Mouse (Mus musculus) adrenal gland, postnatal 4 days (tissue): ENCODE results near the gene Rbl2. TPM values are rescaled to one million over a fixed set of nuclear protein-coding genes. Genes with fewer than 3 reads are reported as not detected.

ENCODE experiments used
- DNase-seq, 2 experiments: peaks; one replicate each; pipeline ENCODE4 v3.0.0; 2021 to 2022; ENCODE audit warnings: low spot score in 2 of 2, mixed read lengths in 2 of 2
- total RNA-seq, 2 experiments: library from RNA; stranded (reverse); gene quantifications; 2 replicates each; pipeline ENCODE4 v1.2.3; 2021

Rbl2 gene
- total RNA-seq, 2 experiments from 2014 or later: 36.9 to 37.6 TPM

DNA sequence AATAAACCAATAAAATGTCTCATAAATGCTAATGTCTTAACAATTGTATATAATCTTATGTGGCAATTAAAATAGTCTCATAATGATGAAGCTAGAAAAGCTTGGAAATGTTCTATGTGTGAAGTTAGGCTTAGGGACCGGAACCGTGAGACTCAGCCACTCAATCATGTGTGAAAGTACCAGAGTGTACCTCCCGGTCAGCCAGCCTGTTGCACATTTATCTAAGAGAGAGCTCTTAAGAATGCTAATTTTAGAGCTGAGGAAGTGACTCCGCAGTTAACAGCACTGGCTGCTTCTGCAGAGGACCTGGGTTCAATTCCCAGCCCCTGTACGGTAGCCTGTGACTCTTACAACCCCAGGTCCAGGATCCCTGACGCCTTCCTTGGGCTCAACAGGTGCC lies 28.2 kb downstream of the Rbl2 start:
- DNase-seq: no peak

DNA sequence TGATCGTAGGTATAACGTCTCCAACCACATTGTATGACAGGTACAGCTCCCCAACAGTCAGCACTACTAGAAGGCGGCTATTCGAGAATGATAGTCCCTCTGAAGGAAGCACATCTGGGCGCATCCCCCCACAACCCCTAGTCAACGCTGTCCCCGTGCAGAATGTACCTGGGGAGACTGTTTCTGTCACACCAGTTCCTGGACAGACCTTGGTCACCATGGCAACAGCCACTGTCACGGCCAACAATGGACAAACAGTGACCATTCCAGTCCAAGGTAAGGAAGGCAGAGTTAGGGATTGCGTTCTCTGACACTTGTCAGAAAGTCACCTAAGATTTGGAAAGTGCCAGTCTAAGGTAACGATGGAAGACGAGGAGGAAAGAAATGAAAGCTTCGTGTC lies 36.4 kb downstream of the Rbl2 start:
- DNase-seq: no peak

DNA sequence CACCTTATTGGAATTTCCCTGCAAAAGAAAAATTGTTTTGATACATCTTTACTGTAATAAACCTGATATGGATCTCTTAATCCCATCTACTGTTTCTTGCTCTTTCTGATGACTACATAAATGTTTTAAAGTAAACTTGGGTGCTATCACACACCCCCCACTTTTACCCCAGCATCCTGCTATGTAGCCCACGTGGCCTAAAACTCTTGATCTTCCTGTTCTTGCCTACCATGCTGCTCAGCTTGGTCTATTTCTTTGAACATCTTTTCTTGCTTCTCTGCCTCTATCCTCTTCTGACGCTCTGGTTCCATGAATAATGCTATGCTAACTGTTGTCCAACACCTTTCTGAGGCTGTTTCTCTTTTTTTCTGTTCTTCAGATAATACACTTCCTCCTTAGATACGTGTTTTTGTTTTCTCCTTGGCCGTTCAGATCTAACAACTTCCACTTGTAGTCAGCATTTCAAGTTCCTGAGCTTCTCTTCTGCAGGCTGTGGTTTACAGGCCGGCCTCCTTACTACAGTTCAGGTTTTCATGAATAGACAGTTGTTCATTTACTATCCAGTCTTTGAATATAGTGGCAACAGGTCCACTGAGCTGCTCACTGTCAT lies 42.1 kb downstream of the Rbl2 start:
- DNase-seq: no peak

DNA sequence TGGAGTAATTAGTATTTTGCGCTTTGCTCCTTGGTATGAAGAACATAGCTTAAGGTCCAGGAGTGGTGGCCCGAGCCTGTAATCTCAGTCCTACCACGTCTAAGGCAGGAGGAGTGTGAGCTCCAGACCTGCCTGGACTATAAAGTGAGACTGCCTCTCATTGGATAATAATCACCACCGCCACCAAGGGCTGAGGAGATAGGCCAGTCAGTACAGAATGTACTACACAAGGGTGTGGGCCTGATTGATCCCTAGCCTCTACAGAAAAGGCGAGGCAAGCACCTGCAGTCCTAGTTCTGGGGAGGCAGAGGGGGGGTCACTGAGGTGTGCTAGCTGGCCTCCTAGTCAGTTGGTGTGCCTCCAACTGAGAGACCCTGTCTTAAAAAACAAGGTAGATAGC lies 44.6 kb downstream of the Rbl2 start:
- DNase-seq: no peak

DNA sequence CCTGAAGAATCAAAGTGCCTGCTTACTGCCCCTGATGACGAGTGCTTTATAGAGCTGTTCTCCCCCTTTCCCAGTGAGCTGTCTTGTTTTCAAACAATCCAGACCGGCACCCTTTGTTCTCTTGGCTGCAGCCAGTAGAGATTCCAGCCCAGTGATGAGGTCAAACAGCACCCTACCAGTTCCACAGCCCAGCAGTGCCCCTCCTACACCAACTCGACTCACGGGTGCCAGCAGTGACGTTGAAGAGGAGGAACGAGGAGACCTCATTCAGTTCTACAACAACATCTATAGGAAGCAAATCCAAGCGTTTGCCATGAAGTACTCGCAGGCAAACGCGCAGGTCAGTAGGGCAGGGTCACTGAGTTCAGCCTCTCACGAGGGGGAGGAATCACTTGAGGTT lies 45.1 kb downstream of the Rbl2 start:
- no peak for DNase-seq

DNA sequence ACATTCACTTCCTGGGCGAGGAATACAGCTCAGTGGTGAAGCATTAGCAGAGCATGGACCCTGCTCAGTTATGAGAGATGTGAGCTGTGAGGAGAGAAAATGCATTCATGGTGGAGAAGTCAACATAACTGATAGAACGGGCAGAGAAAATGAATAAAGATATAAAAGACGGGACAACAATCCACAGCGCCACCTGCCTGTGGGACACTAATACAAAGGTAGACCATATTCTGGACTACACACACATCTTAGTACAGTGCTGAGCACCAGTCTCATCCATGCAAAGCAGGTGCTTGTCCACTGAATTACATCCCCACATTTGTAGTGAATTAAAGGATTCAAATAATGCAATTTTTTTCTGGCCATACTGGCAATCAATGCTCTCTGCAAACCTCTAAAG lies 47.7 kb downstream of the Rbl2 start:
- DNase-seq: no peak

DNA sequence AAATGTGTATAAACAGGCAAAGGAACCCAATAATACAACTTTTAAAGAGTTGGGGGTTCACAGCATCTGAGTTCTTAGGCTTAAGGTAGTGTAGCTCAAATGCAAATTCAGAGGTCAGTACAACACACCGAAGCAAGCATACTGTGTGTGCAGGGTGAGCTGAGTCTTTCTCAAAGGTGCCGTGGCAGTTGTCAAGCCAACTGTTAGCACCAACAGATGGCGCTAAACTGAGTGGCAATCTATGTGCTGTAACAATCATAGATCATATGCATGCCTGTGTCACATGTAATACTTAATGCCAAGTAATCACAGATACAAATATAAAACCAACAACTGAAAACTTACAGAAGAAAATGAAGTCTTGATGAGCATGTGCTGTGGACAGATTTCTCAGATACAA lies 48.3 kb downstream of the Rbl2 start:
- no peak for DNase-seq

DNA sequence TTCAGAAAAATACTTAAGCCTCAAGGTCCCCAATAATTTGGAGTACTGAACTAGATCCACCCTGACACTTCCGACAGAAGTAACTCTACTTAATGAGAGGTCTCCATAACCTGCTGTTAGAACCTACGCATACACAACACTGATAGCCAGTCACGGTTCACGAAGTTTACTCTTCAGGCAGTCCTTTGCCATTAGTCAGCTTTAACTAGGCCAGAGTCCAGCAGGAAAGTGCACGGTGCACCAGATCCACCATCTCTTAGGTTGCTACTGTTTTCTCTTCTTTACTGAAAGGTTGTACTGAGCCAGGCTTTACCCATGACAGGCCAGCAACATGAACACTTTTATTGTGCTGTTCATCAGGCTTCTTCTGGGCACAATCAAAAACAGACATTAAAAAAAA lies 54.5 kb downstream of the Rbl2 start:
- no peak for DNase-seq

DNA sequence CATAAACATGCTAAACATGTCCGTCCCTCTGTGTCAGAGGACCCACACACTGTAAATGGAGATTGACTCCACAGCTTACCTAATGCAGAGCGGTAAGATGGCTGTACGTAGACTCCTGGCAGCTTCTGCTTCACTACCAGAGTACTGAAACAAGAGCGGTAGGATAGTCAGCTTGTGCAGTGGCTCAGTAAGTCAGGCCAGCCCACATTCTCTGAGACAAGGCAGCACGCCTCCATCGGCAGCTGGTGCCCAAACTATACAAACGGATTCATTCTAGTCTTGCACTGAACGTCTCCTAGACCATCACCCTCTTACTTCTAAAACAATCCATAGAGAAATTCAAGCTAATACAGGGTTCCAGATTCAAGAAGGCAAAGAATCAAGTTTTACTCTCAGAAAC lies 56.9 kb downstream of the Rbl2 start:
- no peak for DNase-seq

DNA sequence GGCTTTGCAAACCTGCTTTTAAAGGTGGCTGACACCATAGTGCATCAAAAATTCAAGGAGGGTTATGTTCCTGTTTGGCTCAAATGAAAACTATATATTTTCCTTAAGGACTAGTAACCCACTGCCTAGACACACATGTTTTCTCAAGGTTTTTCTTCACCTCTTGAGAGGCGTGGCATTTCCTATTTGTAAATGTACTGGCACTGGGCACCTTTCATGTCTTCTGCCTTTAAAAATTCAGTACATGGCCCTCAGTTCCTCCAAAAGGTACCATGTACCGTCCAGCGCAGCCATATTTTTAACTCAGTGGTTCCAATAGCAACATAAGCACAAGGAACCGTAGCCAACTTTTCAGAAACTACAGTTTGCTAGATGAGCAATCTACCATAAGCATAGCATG lies 62.9 kb downstream of the Rbl2 start:
- DNase-seq: no peak

DNA sequence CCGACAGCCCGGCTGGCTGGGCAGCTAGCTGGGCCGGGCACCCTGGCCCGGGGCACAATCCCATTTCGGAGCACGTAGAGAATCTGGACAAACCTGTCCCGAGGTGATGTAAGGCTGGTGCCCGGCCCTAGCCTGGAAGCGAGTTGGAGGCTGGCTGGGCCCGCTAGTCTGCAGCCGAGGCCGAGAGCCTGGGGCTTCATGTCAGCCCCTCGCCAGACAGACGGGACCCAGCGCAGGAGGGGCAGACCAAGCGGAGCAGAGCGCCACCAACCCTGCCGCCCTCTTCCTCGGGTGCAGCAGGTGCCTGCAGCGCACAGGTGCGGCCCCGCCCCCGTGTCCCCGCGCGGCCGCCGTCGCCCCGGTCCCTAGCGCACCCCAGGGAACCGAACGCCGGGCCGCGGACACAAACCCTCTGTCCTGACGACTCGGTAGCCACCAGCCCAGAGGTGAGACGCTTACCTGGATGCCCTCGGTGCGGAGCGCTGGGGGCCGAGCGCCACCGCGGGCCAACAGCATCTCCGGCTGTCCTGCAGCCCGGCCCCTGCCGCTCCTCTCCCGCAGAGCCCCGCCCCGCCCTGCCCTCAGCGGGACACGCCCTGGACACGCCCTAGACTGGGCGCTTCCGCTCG lies 63.7 kb downstream of the Rbl2 start:
- DNase-seq: no peak

DNA sequence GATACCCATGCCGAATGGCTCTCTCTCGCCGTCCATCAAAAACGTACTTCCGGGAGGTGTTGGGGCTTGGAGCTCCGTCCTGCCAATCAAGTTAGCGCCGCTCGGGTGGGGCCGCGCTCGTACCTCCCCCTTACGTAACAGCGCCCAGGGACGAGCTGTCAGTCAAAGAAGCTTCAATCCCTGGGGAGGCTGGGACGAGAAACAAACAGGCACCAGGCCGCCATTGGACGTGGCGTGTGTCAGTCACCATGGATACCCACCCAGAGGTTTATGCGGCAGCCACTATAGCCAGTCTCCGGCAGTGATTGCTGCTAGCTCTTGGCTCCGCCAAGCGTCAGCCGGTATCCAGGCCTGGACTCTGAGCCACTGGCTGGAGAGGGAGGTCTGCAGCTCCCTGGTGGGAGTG lies 64.2 kb downstream of the Rbl2 start:
- DNase-seq: peak; percentile 94 to 97

DNA sequence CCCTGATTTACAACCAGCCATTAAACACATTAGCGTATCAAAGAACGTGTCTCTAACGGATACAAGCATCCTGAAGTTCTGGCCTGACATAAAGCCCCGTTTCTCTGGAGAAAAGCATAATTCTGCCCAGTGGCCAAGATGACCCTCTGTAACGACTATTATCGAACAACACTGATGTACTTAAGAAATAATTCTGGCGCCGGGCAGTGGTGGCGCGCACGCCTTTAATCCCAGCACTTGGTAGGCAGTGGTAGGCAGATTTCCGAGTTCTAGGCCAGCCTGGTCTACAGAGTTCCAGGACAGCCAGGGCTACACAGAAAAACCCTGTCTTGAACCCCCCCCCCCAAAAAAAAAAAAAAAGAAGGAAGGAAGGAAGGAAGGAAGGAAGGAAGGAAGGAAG lies 64.8 kb downstream of the Rbl2 start:
- no peak for DNase-seq

DNA sequence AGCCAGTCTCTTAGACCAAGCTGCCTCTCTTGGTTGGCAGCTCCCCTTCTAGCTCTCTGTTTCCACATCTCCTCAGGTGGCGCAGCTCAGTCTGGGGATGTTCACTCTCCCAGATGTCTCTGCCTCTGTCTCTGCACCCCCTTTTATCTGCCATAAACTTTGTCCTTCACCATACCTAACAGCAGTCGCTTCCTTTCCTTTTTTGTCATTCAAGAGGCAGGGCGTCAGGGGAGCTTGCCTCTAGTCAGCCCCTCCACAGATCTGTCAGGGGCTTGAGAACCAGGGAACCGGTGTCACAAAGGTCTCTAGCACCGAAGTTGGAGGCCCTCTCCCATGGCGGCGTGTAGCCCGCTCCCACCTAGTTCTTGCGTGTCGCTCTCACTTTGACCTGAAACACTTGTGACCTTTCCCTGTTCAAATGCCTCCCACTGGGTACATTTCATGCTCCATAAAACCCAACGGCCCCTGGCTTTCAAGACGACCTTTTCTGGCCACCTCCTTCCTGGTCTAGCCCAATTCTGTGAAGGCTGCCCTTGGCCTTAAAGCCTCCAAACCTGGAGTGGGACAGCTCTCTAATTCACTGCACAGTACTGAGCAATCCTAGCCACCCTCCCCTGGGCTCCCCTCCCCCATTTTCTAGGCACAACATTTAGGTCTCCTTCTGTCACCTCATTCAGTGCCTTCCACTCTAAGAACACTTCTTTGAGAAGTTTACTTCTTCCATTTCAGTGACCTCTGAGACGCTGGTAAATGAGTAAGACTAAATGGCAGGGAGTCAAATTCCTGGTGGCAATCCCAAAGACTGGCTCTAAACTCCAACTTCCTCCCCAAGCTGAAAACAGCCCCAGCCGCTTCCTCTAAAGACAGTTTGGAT lies 65.7 kb downstream of the Rbl2 start:
- DNase-seq: no peak

DNA sequence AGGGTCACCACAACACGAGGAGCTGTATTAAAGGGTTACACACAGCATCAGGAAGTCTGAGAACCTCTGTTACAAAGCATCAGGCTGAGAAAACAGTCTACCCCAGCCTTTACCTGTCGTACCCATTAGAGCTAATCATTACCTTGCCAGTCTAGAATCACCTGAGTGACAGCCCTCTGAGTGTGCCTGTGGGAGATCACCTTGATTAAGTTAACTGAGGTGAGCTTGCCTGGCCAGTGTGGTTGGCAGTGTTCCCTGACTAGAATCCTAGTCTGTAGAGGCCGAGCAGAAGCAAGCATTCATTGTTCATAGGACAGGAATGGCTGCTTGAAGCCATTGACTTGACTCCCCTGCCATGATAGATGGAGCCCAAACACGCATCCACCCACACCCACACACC lies 71.0 kb downstream of the Rbl2 start:
- DNase-seq: no peak

DNA sequence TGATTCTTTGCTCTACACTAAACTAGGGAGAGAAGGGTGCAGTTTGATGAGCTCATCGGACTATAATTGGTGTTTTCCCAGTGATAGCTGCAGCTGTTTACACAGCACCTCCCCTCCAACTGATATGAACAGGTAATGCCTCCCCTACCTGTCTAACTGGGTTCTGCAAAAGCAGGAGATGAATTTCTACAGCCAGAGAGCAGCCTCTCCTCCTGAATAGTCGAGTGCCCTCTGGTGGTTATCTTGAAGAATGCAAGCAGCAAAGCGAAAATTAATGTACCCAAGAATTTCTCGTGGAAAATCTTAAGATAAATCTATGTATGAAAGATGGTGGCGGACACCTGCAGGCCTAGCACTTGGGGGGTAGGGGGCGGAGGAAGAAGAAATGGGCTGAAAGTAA lies 77.9 kb downstream of the Rbl2 start:
- DNase-seq: no peak

DNA sequence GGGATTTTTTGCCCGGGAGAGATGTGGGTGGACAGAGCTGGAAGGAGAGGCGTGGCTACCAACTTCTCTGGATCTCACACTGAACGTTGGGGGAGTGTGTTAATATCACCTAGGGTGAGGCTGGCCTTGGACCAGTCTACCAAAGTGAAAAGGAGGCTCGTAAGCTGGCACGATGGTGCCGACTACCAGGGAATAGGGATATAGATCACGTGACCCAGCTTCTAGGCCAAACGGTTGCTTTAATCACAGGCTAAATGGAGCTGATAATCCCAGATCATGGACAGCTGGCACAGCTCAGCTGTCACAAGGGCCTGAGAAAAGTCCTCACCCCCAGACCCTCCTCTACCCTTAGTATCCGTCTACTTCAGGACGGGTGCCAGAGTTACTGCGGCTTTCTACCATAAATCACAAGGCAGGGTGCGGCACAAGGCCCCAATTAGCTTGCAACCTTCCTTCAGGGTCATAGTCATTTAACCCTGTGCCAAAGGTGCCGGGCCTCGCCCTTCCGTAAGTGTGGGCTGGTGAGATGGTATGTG lies 78.9 kb downstream of the Rbl2 start:
- DNase-seq: no peak

DNA sequence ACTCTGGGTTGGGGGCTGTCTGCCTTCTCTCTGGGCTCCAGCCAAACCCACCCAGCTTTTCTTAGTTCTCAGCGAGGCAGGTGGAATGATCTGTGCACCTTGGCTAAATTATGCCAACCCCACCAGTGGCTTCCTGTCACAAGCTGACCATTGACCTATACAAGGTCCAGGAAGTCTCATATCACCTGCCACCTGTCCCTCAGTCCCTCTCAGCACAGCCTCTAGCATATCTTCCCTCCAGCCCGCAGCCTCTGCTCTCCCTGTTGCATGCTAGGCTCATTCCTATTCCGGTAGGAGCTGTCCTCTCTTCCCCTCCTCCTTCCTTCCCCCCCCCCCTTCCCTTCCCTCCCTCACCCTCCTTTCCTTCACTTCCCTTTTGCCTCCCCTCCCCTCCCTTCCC lies 79.4 kb downstream of the Rbl2 start:
- no peak for DNase-seq

DNA sequence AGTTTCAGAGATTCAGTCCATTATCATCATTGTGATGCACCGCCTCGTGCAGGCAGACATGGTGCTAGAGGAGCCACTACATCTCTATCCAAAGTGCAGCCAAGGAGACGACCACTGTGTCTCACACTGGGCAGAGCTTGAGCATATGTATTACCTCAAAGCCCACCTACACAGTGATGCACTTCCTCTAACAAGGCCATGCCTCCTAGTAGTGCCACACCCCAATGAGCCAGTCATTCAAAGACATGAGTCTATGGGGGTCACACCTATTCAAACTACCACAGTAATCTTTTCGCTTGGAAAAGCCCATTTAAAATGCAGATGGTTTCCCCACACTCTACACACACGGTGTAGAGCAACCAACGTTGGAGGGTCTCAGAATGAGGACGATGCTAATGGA lies 81.7 kb downstream of the Rbl2 start:
- no peak for DNase-seq

DNA sequence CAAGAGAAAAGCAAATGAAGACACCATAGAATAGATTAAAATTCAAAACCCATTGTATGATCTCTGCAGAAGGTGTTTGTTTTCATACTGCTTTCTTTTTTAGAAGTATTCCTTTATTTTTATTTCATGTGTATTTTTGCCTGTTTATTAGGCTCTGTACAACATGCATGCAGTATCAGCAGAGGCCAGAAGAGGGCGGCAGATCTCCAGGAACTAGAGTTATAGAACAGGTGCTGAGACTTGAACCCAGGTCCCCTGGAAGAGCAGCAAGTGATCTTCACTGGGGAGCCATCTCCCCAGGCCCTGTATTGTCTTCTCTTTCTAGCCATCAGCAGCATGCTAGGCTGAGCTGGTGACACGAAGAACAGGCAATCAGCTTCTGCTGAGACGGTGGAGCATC lies 84.0 kb downstream of the Rbl2 start:
- no peak for DNase-seq

DNA sequence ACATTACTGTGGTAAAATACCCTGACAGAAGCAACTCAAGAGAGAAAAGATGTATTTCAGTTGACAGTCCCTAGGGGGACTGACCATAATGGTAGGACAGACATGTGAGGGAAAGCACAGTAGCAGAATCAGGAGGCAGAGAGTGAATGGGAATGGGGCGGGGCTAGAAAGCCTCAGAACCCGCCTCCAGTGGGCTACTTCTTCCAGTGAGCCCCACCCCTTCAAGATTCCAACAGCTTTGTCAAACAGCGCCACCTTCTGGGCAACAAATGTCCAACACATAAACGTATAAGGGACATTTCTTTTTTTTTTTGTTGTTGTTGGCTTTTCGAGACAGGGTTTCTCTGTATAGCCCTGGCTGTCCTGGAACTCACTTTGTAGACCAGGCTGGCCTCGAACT lies 84.7 kb downstream of the Rbl2 start:
- no peak for DNase-seq

DNA sequence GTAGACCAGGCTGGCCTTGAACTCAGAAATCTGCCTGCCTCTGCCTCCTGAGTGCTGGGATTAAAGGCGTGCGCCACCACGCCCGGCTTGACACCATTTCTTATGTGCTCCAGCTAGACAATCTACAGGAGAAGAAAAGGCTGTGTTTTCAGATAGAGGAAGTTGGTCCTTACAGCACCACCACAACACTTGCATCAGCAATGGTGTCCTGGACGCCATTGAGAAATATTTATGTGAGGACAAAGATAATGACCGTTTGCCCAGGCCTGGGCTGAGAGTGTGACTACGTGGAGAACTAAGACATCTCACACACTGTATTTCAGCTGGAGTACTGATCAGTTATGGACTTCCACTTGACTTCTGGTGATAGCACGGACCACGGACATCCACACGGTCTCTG lies 88.8 kb downstream of the Rbl2 start:
- DNase-seq: no peak
